Mouse (Mus musculus) midbrain, embryonic 14.5 days (tissue): ENCODE data around the gene Nrg4. TPM values are rescaled to one million over a fixed set of nuclear protein-coding genes. Genes with fewer than 3 reads are reported as not detected.

Source experiments
- ATAC-seq: fragments of 200-750 bp; cut with Nextera tagmentation; 2 replicates; pipeline ENCODE4 v1.8.0; 2017; ENCODE audit warnings: moderate number of reproducible peaks, moderate library complexity; ENCODE audit not compliant: low FRiP score, low TSS enrichment
- DNase-seq: peaks from one replicate; pipeline ENCODE4 v3.0.0-alpha.2; 2015
- H3K27ac ChIP-seq: fragments of 300-500 bp; sonication (generic); replicated peaks from 2 replicates; pipeline ENCODE4 v1.5.1; 2014; ENCODE audit warnings: mild to moderate bottlenecking, low read depth, low read length, moderate library complexity
- H3K27me3 ChIP-seq: fragments of 300-500 bp; sonication (generic); 2 replicates; pipeline ENCODE4 v1.6.1; 2014; ENCODE audit warnings: low read length, control low read depth, mixed read lengths; ENCODE audit not compliant: control insufficient read depth, insufficient read depth
- H3K36me3 ChIP-seq: fragments of 300-500 bp; sonication (generic); 2 replicates; pipeline ENCODE4 v1.6.1; 2014; ENCODE audit warnings: low read length, control low read depth; ENCODE audit not compliant: control insufficient read depth, insufficient read depth
- H3K4me1 ChIP-seq: fragments of 300-500 bp; sonication (generic); 2 replicates; pipeline ENCODE4 v1.6.1; 2014; ENCODE audit warnings: mild to moderate bottlenecking, antibody characterized with exemption, low read length, control low read depth; ENCODE audit not compliant: control insufficient read depth, insufficient read depth
- H3K4me2 ChIP-seq: fragments of 300-500 bp; sonication (generic); 2 replicates; pipeline ENCODE4 v1.6.1; 2014; ENCODE audit warnings: mild to moderate bottlenecking, low read length, moderate library complexity
- H3K4me3 ChIP-seq: fragments of 300-500 bp; sonication (generic); replicated peaks from 2 replicates; pipeline ENCODE4 v1.5.1; 2014; ENCODE audit warnings: low read depth, low read length
- H3K9ac ChIP-seq: fragments of 300-500 bp; sonication (generic); replicated peaks from 2 replicates; pipeline ENCODE4 v1.6.1; 2014; ENCODE audit warnings: mild to moderate bottlenecking, low read length, moderate library complexity
- H3K9me3 ChIP-seq: fragments of 300-500 bp; sonication (generic); 2 replicates; pipeline ENCODE4 v1.6.1; 2016; ENCODE audit warnings: low read length, control low read depth, mixed read lengths; ENCODE audit not compliant: control insufficient read depth
- WGBS: fragments of 180-500 bp; shearing (Covaris S2); extraction: QIAGEN DNeasy Blood & Tissue Kit; methylation state at CpG from one replicate; pipeline ENCODE4 v1.1.7; 2014; 5-methylcytosine and 5-hydroxymethylcytosine counted together
- polyA plus RNA-seq: library from polyadenylated mRNA; unstranded; fragments of >200 nt; fragmentation: Nextera tagmentation; extraction: Ambion mirVana; gene quantifications from 2 replicates; pipeline ENCODE4 v1.2.1, GENCODE M21; 2014

Gene Nrg4
- polyA plus RNA-seq, 1 experiment from 2014 or later, result 2.2 TPM

DNA sequence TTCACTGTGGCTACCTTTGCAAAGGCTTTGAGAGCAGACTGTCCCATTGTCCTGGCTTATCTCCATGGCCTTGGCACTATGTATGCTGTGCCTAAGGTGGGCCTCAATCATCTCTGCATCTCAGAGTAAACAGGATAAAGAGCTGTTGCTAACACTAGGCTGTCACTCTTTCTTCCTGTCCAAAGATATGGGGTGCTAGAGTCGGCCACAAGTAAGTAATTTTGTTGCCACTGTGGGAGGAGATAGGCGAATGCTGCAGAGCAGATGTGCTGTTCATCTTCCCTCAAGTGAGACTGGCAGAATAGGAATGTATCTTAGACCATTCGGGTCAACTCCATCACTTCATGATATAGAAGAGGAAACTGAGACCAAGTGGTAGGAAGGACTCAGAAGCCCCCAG, 28.0 kb upstream of the Nrg4 start:
- WGBS, result 76% methylated on average over 3 of the region's 3 CpGs
- H3K4me1 ChIP-seq, result peaks cover 13% of the 10 kb centered on the region
- no peak overlapping the region for H3K9ac ChIP-seq
- no peak overlapping the region for H3K27ac ChIP-seq
- no peaks in the 10 kb centered on the region for H3K36me3 ChIP-seq
- no peak overlapping the region for H3K4me2 ChIP-seq
- no peak for ATAC-seq
- H3K9me3 ChIP-seq, result no peaks in the 10 kb centered on the region
- H3K4me3 ChIP-seq, result no peak overlapping the region
- H3K27me3 ChIP-seq, result no peaks in the 10 kb centered on the region
- DNase-seq, result no peak

DNA sequence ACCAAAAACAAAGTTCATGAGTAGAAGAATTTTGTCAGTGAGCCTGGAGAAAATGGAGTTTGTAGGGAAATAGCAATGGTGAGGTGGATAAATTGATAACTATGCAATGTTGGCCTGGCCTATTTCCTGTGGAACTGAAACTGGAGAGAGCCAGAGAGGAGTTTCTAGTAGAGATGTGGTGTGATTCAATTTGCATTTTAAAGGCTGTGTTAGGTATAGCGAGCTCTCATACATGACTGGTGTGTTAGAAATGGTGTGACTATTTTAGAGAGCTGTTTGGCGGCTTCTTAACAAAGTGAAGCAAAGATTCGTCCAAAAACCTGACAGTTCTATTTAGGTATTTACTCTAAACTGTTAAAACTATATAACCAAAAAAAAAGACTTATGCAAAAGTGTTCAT, 22.0 kb upstream of the Nrg4 start:
- H3K9me3 ChIP-seq, result no peaks in the 10 kb centered on the region
- no peak overlapping the region for H3K4me3 ChIP-seq
- no peak overlapping the region for H3K4me2 ChIP-seq
- H3K4me1 ChIP-seq, result no peaks in the 10 kb centered on the region
- ATAC-seq (no peak), DNase-seq (no peak)
- no peaks in the 10 kb centered on the region for H3K27me3 ChIP-seq
- 73% methylated on average over 3 of the region's 3 CpGs for WGBS
- no peaks in the 10 kb centered on the region for H3K36me3 ChIP-seq
- H3K9ac ChIP-seq, result no peak overlapping the region
- no peak overlapping the region for H3K27ac ChIP-seq

DNA sequence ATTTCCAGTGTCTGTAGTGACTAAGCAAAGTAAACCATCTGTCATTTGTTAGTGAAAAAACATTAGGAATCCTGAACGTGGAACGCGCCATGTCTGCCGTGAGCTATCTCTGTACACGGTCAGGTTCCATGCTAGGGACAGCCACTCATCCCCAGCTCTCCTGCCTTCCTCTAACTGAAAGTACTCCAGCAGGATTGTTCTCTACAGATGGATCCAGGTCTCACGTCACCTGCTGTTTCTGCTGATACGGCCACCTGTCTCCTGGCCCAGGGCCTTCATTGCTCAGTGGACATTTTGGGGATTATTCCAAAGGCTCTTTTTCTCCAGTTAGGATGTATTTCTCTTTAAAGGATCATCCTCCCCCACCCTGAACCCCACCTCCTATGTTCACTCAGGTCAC, 18.7 kb upstream of the Nrg4 start:
- Histone ChIP-seq H3K27ac (no peak overlapping the region), H3K4me2 (no peak overlapping the region), H3K4me1 (no peaks in the 10 kb centered on the region), H3K36me3 (no peaks in the 10 kb centered on the region), H3K4me3 (no peak overlapping the region), H3K9ac (no peak overlapping the region), H3K9me3 (no peaks in the 10 kb centered on the region), H3K27me3 (no peaks in the 10 kb centered on the region)
- DNase-seq, result no peak
- 93% methylated on average over 7 of the region's 7 CpGs for WGBS
- no peak for ATAC-seq

DNA sequence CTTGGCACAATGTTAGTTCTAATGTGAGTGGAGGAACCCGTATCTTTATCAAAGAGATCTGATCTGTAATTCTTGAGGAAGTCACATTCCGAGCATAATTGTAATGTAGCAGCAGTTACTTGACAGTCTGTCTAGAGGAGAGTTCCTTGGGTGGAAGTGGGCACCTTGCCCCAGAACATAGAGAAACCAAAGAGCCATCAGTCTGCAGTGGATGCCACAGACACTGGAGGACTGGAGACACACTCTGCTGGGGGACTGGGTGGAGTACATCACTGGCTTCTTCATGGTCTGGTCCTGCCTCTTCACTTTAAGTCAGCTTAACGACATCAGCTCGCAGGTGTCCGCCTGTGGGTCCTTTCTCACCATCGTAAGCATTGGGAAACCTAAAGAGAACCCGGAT, 17.5 kb upstream of the Nrg4 start:
- Histone ChIP-seq H3K9me3 (no peaks in the 10 kb centered on the region), H3K4me2 (no peak overlapping the region), H3K36me3 (no peaks in the 10 kb centered on the region), H3K4me1 (no peaks in the 10 kb centered on the region), H3K4me3 (no peak overlapping the region), H3K27ac (no peak overlapping the region), H3K9ac (no peak overlapping the region), H3K27me3 (no peaks in the 10 kb centered on the region)
- ATAC-seq (no peak), DNase-seq (no peak)
- 89% methylated on average over 7 of the region's 7 CpGs for WGBS

DNA sequence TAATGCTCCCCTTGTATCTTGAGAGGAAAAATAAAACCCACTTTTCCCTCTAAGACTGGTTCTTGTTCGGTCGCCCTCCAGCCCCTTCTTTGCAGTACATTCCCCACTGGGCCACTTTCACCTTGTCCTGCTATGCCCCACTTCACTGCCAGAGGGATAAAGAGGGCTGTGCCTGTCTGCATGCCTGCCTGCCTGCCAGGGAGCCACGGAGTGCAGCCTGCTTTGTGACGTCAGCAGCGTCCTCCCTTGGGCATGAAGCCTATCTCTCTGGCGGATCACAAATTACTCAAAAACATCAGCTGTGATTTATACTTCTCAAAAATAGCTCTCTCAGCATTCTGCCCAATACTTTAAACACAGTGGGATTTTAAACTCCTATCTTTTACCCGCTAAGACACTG, 6.3 kb upstream of the Nrg4 start:
- WGBS, result 29% methylated on average over 7 of the region's 7 CpGs
- H3K4me1 ChIP-seq, result peaks cover 16% of the 10 kb centered on the region; the same call in 1 of the 2 replicates
- no peak overlapping the region for H3K4me3 ChIP-seq
- ATAC-seq, result no peak
- H3K9ac ChIP-seq, result no peak overlapping the region
- H3K4me2 ChIP-seq, result peak overlapping the region; percentile 25
- DNase-seq, result peak; percentile 68
- no peaks in the 10 kb centered on the region for H3K36me3 ChIP-seq
- H3K27ac ChIP-seq, result no peak overlapping the region
- no peaks in the 10 kb centered on the region for H3K27me3 ChIP-seq
- no peaks in the 10 kb centered on the region for H3K9me3 ChIP-seq

DNA sequence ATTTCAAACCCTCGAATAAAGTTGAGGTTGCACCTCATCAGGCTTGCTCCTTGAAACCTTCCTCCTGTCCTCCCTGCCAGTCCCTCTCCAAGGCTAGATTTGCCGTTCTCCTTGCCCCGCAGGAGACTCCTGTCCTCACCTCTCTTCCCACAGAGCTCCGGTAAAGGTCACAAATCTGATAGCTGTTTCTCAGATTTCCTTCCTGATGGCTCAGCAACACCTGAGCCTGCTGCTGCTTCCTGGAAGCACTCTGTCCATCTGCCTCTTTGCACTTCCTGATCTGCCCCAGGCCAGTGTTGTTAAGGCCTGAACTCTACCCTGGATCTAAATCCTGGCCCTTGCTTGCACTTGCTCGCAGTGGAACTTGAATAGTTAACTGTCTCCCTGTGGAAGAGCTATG, 5.8 kb upstream of the Nrg4 start:
- Histone ChIP-seq H3K9ac (no peak overlapping the region), H3K4me1 (peaks cover 17% of the 10 kb centered on the region; the same call in 1 of the 2 replicates), H3K27ac (no peak overlapping the region), H3K9me3 (no peaks in the 10 kb centered on the region), H3K36me3 (no peaks in the 10 kb centered on the region), H3K27me3 (no peaks in the 10 kb centered on the region), H3K4me2 (no peak overlapping the region), H3K4me3 (no peak overlapping the region)
- WGBS, result 45% methylated on average over 5 of the region's 5 CpGs
- no peak for ATAC-seq
- no peak for DNase-seq

DNA sequence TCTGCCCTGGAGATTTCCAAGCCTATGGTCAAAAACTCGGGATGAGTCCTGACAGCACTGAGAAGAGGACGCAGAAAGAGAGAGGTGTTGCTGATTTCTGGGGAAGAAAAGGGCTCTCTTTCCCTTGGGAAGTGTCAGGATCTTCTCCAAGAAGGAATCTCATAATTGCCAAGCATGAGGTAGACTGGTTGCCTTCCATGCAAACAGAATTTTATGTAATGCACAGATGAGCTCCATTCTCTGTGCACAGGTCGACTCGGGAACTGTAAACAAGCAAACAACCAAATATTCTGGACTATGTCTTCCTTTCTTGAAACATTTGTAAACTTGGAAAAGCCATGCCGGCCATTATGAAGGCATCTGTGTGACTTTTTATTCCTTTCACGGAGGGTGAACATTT, 2.8 kb upstream of the Nrg4 start:
- WGBS, result 83% methylated on average over 6 of the region's 6 CpGs
- Histone ChIP-seq H3K27ac (no peak overlapping the region), H3K4me2 (no peak overlapping the region), H3K9ac (no peak overlapping the region), H3K4me1 (peaks cover 19% of the 10 kb centered on the region; the same call in 1 of the 2 replicates), H3K4me3 (no peak overlapping the region), H3K36me3 (no peaks in the 10 kb centered on the region), H3K27me3 (peaks cover 8% of the 10 kb centered on the region; the same call in 1 of the 2 replicates), H3K9me3 (no peaks in the 10 kb centered on the region)
- ATAC-seq (no peak), DNase-seq (no peak)

DNA sequence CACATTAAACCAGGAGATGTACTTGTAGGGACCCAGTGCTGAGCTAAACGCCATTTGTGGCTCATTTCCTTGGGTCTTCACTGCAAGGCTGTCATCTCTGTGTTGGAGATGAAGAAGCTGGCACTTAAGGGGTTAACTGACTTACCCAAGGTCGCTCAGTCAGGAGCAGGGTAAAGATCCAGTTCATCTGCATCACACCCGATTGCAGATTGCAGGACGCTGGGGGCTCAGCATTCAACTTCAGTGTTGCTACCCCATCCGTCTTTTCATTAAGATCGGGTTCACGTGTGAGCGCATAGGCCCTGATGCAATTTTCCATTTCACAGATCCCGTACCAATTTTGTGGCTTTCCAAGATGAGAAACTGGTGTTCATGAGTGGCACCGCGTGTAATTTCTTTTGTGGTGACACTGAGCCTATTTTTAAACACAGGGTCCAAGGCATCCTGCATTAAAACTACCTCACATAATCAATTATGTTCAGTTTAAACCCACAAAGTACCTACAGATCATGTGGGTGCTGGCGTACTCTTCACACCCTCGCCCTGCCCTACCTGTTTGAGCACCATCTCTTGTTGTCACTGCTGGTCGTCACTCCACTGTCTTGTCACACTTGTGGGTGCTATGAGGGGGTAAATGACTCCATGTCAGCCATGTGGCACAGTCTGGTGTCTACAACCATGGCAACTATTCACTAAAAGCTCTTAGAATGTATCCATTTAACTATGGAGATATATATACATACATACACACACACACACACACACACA, 1.7 kb upstream of the Nrg4 start:
- H3K4me3 ChIP-seq, result peak overlapping the region; percentile 5; the same call in 1 of the 2 replicates
- H3K27ac ChIP-seq, result no peak overlapping the region
- 26% methylated on average over 14 of the region's 14 CpGs for WGBS
- H3K4me1 ChIP-seq, result peaks cover 19% of the 10 kb centered on the region; the same call in 1 of the 2 replicates
- peak overlapping the region; percentile 70 for H3K4me2 ChIP-seq
- DNase-seq (peak; percentile 20), ATAC-seq (no peak)
- H3K9me3 ChIP-seq, result no peaks in the 10 kb centered on the region
- H3K27me3 ChIP-seq, result peaks cover 8% of the 10 kb centered on the region; the same call in 1 of the 2 replicates
- H3K9ac ChIP-seq, result no peak overlapping the region
- H3K36me3 ChIP-seq, result no peaks in the 10 kb centered on the region

DNA sequence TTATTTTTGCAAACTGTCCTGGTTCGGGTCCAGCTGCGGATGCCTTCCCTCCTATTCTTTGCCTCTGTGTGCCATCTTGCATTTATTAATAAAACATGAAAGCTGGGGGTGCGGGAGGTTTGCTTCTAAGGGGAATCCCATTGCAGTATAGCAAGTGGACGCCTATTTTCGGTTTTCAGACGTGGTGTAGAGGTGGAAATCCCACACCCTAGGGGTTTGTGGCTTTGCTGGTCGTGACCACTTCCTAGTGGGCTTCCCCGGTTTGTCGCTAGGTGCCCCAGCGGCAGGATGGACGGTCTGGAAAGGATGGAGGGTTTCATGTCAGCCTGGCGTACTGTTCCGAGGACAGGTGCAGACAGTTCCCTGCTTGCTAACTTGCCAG, 581 bp upstream of the Nrg4 start:
- H3K9me3 ChIP-seq, result no peaks in the 10 kb centered on the region
- no peaks in the 10 kb centered on the region for H3K36me3 ChIP-seq
- DNase-seq, result peak; percentile 72
- no peak; the same call in 1 of the 2 replicates for ATAC-seq
- peaks cover 8% of the 10 kb centered on the region; the same call in 1 of the 2 replicates for H3K27me3 ChIP-seq
- peaks cover 11% of the 10 kb centered on the region; the same call in 1 of the 2 replicates for H3K4me1 ChIP-seq
- H3K27ac ChIP-seq, result peak overlapping the region; percentile 79
- H3K9ac ChIP-seq, result peak overlapping the region; percentile 71
- H3K4me2 ChIP-seq, result peak overlapping the region; percentile 70
- 1% methylated on average over 13 of the region's 13 CpGs for WGBS
- H3K4me3 ChIP-seq, result peak overlapping the region; percentile 67
